Mouse (Mus musculus) R1 (cell line): Measurements from ENCODE around the gene Sst.

ENCODE experiments used
- DNase-seq: peaks from one replicate; pipeline ENCODE4 v3.0.0-alpha.2; 2018; ENCODE audit warnings: low read depth, low spot score

The Sst gene

DNA sequence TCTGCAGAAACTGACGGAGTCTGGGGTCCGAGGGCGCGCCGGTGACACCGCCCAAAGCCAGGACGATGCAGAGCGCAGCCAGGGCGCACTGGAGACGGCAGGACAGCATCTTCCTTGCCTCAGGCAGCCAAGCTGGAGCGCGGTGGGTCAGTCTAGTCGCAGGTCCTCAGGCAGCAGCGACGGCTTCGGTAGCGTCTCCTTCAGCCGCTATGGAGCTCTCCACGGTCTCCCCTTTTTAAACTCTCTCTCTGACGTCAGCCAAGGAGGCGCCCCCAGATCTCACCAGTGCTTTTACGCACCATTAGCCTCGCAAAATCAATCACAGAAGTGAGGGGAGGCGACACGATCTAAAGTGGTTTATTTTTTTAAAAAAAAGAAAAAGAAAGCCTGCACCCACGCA lies at the start of gene Sst:
Sst (minus strand) TSS at position 323 of the 400 bp plus-strand sequence.
- no peak for DNase-seq

DNA sequence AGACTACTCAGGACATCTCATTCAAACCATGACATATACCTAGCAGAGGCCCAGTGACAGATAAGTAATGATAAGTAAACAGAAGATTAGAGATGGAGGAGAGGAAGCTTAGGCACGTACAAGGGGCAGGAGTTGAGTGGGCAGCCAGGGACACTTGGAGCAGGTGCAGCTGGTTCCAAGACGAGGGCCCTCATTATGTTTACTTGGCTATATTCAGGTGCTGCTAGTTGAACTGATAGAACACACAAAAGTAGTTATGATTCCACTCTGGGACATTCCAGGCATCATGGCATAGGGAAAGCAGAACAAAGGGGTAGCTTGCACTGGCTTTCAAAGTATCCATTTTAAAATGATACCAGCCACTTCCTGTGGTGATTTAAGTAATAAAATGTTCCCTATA lies 43.6 kb upstream of the Sst start:
- DNase-seq, result no peak

DNA sequence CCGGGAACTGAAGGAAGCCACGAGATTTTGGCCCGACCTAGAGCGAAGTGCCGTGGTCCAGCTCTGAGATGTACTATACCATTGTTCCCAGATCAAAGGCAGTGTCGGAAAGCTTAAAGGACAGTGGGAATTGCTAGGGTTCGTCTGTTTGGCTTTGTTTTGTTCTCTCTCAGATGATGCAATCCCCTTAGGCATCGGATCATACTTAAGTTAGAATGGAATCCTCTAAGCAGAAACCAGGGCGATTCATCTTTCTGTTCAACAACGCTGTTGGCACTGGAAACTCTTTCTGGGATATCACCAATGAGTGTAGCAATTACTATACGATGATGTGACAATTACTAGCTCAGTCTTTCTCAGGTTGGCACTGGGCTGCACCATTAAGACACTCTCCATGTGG lies 41.5 kb upstream of the Sst start, which contains the start of gene Rtp2:
Rtp2 (minus strand) TSS at position 101 of the 400 bp plus-strand sequence.
- DNase-seq, result peak; percentile 13

DNA sequence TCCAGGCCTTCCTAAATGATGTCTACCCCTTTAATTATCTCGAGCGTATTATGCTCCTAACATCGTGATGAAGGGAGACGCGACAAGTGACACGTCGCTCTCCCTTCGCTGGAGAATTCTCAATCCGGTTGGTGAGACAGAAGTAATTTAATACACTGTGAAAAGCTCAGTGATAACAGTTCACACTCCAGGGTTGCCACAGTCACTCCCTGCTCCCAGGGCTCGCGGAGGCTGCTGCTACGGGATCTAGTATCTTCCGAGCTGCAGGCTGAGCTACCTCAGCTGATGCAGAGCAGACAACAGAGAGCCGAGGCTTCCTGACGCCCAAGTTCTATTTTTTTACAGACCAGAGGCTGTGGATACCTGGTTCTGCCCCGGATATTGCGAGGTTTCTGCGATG lies 40.5 kb upstream of the Sst start:
- no peak for DNase-seq

DNA sequence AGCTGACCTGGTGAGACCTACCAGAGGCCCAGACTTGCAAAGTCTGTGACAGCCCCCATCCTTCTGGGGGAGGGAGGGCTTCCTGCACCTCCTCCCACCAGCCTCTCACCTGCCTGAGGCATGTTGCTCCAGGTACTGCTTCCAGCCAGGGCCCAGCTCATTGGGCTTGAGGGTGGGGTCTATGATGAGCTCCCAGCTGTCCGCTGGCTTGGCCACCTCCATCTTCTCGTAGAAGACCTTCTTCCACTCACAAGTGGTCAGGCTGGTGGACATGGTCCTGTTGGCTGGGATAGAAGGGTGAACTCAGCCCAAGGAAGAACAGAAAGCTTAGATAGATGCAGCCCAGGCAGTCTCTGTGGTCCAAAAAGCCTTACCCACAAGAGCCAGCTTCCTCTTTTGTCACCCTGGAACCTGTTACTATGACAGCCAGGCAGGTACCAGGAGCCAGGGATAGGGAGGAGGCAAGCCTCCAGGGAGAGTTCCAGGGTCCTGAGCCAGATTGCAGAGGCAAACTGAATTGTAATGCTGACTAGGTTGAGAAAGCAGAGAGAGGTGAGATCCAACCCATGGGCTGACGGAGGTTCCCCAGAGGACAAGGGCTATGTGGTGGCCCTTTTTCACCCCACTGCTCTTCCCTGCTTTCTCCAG lies 39.8 kb upstream of the Sst start:
- DNase-seq, result peak; percentile 30

DNA sequence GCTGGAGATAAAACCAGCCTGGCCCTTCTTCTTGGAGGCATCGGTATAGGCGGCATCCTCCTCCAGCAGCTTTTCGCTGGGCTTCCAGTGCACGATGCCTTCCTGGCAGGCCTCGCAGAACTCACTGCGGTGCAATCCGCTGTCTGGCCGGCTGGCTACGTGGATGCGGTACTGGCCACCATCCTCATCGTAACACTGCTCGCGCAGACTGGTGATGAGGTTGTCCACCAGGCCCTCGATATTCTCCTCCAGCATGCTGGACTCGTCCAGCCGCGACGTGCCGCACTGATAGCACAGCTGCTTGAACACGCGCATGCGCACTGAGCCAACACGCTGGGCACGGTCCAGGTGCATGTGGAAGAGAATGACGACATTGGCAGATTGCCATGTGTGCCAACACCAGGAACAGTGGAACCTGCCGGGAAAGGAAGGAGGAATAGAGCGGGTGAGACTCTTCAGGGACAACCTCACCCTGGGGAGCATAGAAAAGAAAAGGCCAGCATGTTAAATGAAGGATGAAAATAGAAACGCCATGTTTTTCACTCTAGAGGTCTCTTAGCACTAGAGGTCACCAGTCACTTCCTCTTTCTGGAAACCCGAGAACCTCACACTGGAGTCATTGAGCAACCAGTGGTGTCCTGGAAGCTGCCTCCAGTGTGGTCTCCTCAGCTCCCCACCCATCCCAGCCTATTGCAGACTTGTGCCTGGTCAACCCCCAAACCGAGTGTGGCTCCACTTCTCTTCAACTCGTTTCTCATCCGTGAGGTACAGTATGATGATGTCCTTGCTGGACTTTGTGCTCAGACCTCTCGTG lies 36.8 kb upstream of the Sst start:
- DNase-seq, result peak; percentile 41

DNA sequence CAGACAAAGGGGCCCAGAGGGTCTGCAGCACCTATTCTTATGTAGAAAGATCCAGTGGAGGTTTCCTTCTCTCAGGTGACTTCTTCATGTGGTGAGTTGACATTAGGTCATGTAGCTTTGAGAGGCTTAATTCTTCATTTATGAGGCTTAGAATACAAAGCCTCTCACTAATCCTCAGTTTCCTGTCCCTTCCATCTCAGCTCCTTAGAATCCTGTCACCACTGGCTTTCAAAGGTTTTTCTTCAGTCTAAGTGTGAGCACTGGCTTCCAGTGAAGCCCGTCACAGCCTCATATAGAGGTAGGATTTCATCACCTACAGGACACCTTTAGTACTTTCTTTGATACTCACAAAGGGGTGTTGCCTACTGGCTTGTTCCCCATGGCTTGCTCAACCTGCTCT lies 32.1 kb upstream of the Sst start:
- DNase-seq, result peak; percentile 92

DNA sequence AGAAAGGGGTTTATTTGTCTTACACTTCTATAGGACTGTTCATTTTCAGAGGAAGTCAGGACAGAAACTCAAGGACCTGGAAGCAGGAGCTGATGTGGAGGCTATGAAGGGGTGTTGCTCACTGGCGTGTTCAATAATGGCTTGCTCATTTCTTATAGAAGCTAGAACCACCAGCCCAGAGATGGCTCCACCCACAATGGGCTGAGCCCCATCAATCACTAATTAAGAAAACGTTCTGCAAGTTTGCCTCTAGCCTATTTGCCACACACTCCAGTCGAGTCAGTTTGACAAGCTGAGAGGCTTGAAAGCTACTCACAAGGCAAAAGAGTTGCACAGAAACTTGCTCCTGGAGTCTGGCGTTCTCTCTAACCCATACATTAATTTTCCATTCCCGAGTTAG lies 30.9 kb upstream of the Sst start:
- peak; percentile 72 for DNase-seq

DNA sequence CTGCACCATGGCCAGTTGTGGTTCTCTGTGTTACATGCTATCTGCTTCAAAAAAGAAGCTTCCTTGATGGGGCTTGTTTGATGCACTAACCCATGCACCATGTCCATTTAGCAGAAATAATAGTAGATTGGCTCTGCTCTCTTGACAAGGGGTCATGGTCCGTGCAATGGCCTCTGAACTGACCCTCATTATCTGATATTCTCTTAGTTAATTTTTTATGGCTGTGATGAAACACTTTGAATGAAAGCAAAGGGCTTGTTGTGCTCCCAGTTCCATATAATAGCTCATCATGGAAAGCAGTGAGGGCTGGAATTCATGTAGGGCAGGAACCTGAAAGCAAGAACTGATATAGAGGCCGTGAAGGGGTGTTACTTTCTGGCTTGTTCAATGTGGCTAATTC lies 28.7 kb upstream of the Sst start:
- no peak for DNase-seq

DNA sequence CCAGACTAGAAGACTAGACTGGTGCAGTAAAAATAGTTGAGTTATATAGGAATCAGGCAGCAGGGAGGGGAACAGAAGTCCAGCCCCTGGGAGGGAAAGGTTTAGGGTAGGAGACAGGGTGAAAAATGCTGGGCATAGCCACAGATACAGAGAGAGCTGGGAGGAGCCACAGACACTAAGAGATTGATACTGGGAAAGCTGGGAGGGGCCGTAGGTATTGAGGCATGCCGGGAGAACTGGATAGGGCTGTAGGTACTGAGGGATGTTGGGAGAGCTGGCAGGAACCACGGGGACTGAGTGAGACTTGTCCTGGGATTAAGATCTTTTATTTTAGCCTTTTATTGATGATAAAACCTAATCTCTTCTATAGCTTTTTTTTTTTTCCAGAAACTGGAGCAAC lies 22.6 kb upstream of the Sst start:
- DNase-seq, result peak; percentile 94

DNA sequence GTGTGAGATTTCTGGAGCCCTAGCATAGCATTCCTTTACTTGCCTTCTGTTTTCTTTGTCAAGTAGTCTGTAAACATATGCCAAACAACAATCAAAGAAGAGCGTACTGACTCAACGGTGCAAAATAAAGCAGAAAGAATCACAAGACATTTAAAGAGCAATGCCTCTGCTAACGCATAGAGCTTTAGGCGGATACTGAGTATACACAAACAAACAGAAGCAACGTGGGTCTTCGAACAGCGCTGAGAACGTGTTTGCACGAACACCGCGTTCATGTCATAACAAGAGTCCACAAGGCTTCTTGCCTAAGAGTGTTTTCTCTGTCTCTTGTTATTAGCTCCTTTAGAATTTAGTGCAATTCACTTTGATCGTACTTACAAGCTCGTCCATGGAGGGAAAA lies 22.0 kb upstream of the Sst start:
- peak; percentile 53 for DNase-seq

DNA sequence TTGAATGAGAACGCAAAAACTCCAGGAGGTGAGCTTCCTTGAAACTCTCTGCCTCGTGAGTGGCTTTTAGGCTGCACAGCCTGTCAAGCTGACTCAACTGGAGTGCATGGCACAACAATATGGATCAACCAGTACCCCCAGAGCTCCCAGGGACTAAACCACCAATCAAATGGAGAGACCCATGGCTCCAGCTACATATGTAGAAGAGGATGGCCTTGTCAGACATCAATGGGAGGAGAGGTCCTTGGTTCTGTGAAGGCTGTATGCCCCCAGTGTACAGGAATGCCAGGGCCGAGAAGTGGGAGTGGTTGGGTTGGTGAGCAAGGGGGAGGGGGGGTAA lies 18.2 kb upstream of the Sst start:
- DNase-seq, result peak; percentile 89

DNA sequence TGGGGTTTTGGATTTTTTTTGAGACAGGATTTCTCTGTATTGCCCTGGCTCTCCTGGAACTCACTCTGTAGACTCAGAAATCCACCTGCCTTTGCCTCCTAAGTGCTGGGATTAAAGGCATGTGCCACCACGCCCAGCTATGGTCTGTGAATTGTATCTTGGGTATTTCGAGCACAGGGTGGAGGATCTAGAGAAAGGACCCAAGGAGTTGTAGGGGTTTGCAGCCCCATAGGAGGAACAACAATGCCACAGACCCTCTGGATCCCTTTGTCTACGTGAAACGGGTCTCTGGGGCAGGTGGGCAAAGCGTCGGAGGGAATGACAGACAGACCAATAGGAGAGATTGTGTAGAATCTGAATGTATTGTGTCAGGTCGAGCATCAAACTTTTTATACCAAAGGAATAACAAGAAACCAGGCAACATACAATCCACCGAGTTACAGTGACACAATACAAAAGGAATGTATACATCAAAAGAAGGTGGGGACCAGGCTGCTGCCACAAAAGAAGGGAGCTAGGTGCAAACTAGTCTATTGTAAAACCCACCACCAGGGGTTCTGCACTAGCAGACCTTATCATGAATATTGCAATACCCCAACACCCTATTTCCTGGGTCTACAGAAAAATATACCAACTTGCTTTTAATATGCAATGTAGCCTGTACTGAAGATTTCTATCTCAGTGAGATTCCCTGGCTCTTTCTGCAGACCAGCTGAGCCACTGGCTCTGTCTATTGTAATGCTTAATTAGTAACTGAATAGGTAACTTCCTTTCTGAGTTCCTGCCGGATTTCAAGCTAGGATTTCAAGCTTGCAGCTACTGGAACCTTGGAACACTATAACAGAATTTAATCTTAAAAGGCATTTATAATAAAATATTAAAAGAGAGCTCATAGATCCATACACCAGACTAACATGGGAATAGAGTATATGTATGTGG lies 17.6 kb upstream of the Sst start:
- DNase-seq, result peak; percentile 93

DNA sequence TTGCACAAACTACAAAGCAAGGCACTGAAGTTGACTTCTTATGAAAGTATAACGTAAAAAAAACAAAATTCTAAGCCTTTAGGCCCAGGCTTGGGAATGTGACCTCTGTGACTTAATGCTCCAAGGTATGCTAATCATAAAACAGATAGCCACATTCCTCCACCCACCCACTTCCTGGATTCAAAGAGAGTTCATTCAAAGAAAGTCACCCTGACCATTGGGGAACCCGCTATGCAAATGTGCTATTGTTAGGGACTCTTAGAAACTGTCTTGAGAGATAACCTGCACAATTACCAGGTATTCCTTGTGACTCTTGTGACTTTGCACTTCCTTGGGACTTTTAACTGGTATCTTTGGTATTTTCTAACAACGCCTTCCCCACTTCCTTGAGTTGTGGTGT lies 15.8 kb upstream of the Sst start:
- peak; percentile 94 for DNase-seq

DNA sequence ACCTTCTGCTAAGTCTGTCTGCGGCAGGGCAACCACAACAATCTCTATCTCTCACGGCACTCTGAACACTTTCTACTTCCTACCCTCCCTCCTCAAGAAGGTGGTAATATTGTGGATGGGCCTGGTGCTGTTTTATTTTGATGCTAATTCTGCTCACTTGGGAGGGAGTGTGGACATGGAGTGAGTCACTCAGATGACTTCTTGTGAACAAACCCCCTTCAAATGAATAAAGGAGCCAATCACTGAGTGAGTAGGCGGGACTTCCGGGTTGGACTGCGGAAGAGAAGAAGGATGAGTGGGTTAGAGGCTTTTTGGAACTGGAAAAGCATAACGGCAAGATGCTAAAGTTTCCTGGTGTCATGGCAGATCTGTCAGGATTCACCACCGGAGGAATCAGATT lies 10.7 kb upstream of the Sst start:
- DNase-seq, result peak; percentile 92

DNA sequence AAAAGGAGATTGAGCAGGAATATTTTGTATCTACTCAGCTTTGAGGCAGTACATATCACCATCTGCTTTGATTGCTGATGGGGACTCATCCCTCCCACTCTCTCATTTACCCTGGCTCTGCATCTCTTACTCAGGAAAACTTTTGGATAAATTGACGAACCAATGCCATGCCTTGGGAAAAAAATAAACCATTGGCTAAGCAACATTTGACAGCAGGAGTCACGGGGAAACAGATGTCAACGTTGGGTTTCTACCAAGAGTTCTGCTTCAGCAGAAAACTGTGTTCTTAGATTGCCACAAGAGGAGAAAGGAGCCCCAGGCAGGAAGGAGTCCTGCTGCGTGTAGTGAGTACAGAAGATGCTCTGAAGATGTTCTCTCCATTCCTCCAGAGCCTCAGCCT lies 9.3 kb upstream of the Sst start:
- no peak for DNase-seq

DNA sequence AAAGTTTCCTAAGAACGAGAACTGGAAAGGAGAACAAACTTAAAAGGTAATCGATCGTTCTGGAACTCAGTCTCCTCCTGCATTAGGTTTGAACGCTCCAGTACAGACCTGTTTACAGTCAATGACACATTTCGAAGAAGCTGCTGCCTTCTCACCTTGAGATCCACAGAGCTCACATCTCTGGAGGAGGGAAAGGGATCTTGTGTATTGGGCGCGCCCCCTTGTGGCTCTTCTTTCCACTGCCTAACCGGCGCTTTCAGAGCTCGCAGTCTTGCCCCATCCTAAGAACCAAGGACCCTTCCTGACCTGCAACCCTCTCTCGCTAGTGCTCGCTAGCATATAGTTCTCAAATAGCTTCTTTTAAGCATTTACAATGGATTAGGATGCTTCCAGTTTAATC lies 8.1 kb upstream of the Sst start:
- DNase-seq, result peak; percentile 94

DNA sequence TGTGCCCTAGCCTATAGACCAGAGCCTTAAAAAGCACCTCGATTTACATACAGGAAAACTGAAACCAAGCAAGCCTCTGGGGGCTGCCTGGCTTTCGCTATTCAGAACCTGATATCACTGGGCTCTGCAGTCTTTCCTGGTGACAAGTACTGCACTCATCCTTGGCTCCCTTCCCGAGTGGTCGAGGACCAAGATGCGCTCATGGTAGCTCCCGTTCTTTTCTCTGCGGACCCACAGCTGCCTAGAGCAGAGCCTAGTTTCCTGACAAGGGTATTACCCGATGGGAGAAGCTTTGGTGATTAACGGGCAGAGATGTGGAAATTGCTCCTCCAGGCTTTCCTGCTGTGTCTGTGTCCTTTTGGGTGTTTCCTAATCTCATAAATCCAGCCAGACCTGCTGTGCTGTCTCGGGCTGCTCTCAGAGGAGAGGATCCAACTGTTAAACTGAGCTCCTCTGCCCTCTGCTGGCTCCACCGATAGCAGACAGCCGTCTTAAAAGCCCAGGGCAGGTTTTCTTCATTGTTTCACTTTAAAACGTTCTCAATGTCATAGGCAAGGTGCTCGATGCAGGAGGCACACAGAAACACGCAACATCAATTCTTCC lies 7.3 kb upstream of the Sst start:
- DNase-seq, result peak; percentile 89

DNA sequence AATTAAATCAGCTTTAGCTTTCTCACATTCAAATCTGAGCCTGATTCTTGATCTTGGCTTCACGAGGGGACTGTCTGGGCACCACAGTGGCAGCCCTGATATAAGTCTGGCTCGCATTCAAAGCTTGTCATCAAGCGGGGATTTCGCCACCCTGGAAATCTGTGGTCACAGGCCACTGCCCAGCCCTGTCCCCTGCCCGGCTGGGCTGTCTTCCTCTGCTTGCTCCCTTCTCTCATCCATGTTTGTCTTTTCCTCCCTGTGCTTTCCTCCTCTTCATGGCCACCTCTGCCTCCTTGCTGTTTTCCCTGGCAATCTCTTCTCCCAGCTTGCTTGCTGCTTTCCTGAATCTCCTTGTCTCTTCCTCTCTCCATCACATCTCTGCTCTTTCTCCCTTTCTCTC lies 6.7 kb upstream of the Sst start:
- DNase-seq, result no peak

DNA sequence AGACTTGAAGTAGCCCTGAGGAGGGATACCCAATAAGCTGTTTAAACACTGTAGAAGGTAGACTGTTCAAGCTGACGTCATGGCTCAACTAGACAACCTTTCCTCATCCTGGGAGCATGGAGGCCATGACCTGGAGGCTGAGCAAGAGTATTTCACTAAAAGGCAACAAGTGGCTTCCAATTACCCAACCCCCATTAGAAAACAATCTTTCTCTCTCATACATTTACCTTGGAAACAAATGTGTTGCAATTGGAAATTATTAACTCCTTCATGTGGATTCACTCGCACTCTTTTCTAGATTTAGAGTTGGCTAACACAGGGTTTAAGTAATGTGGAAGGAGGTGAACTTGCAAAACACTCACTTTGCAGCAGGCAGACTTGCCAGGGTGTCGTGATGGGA lies 4.4 kb upstream of the Sst start:
- no peak for DNase-seq

DNA sequence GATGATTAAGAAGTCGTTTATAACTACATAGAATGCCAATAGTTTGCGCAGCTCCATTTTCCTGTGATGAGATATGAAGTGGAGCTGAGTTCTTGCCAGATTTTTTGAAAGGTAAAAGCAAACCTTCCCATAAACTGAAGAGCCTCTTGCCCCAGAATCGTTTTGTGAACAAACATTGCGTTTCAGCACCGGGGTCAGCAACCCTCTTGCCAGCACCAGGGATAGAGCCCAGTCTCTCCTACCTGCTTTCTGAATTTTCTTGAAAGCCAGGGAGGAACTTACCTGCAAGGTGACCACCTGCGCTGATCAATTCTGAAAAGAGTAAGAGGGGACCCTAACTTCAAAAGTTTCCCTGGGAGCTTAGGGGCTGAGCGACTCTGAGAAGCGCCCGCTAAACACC lies 607 bp downstream of the Sst start:
- DNase-seq, result peak; percentile 64
